Mouse (Mus musculus): ENCODE measurements around the gene Chrnb4.

Chrnb4 gene

GRCm38 (mm10) chr9:55048211-55048880 is at the start of gene Chrnb4:
Gene Chrnb4, minus strand, starts transcription at chr9:55048779.
- in situ Hi-C loops (cut with MboI, MseI), result loop anchor here (5.0 kb wide), 2 partner anchors 59 to 64 kb away; no protein-coding TSS in a partner anchor

DNA sequence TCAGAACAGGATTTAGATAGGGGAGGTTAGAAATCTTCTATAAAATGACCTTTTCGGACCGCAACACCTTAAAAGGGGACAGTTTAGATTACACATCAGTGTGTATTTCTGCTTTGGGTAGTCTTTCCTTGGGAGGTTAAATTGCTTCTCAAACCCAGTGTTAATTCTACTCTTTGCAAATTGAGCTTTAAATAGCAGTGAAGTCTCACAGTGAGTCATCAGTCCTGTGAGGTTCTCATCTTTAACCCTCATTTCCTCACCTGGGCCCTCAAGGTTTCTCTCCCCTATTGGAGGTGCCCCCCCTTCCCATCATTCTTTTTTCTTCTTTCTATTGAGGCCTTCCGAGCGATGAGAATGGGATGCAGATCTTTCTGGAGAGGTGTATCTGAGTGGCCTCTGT is 48.3 kb upstream of the Chrnb4 start:
- in situ Hi-C loops (cut with MboI, MseI), result no loop called here

DNA sequence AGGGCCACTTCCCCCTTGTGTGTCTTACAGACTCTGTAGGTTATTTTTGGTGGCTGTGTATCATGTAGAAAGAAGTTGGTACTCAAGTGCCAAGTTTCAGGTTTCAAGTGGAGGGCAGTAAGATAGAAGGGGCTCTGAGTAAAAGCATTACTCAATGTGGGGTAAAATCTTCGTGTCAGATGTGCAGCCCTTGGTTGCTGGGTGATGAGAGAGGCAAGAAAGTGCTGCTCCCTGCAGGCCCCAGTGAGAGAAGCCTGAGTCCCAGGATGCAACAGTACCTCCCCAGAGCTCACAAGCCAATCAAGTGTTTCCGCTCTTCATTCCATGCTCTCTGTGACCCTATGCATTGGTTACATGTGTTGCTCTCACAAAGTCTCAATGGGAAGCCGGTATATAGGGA is 47.5 kb upstream of the Chrnb4 start:
- in situ Hi-C loops (cut with MboI, MseI), result no loop called here

- in situ Hi-C loops (cut with MboI, MseI), result no loop called here
These were observed 41.6 kb upstream of the Chrnb4 start for GRCm38 (mm10) chr9:55090141-55090540.

GRCm38 (mm10) chr9:55089226-55089625 is 40.6 kb upstream of the Chrnb4 start:
- in situ Hi-C loops (cut with MboI, MseI), result no loop called here

GRCm38 (mm10) chr9:55083154-55083913 is 34.8 kb upstream of the Chrnb4 start:
- in situ Hi-C loops (cut with MboI, MseI), result no loop called here

DNA sequence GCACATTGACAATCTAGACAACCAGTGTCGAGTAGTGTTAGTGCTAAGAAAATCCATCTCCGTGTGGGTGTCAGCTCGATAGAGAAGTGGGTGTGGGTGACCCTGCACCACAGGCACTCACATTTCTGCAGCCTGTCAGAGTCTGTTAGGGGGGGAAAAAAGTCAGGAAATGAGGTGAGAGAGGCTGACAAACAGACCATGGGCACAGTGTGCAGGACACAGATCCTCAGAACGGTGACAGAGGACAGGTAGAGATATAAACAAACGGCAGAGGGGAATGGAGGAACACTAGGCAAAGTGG is 19.3 kb upstream of the Chrnb4 start:
- in situ Hi-C loops (cut with MboI, MseI), result no loop called here

- in situ Hi-C loops (cut with MboI, MseI), result no loop called here
These were observed 18.8 kb upstream of the Chrnb4 start for GRCm38 (mm10) chr9:55067260-55067964.

GRCm38 (mm10) chr9:55065241-55065640 is 16.7 kb upstream of the Chrnb4 start:
- in situ Hi-C loops (cut with MboI, MseI), result no loop called here

- in situ Hi-C loops (cut with MboI, MseI), result no loop called here
These were observed 9.5 kb upstream of the Chrnb4 start for GRCm38 (mm10) chr9:55058067-55058466.

- in situ Hi-C loops (cut with MboI, MseI), result no loop called here
These were observed 6.9 kb upstream of the Chrnb4 start for GRCm38 (mm10) chr9:55055386-55055930.

DNA sequence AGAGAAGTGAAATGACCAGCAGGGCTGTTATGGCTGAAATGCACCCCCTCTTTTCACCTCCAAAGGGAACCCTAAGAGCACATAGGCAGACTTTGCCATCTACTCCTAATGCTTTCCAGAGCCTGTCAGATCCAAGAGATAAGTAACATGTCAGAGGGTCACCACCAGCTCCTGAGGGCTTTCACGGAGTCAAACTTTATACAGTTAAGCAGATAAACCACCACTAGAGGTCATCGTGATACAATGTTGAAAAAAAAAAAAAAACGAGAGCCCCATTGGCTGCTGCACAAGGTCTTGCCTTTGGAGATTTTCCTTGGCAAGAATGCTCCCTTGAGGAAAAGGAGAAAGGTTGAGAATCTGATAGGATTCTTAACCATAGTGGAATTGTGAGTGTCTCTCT is 1.8 kb downstream of the Chrnb4 start:
- in situ Hi-C loops (cut with MboI, MseI), result loop anchor here (5.0 kb wide), 2 partner anchors 61 to 66 kb away; no protein-coding TSS in a partner anchor

DNA sequence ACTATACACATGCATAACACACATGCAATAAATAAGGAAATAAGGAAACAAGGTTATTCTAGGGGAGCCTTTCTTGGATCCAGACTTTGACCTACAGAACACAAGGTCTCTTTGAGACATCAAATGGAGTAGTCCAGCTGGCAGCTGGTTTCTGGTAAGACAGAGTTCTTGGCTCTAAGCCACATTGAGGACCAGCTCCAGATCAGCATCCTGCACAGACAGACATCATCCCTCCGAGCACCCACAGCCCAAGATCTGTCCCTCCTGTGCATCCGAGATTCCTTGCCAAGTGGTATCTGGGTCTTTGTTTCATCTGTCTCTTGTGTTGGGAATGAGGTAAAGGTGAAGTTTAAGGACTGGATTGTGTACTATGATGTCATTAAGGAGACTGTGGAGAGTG is 3.6 kb downstream of the Chrnb4 start:
- in situ Hi-C loops (cut with MboI, MseI), result loop anchor here (5.0 kb wide), 2 partner anchors 62 to 67 kb away; no protein-coding TSS in a partner anchor

DNA sequence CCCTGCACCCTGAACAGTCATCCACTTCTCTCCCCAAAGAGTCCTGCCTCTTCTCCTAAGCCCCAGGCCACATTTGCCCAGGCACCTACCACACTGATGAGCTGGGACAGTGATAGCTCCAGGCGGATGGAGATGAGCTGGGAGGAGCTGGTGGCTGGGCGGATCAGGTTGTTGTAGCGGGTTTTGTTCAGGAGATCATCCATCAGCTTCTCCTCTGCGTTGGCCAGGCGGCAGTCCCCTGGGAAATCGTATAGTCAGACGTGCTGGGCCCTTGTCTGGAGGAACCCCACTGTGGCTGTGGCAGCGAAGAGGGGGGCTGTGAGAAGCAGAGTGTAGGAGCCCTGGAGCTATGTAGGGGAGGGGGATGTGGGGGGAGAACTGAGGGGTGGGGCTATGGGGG is 4.9 kb downstream of the Chrnb4 start:
- in situ Hi-C loops (cut with MboI, MseI), result no loop called here

DNA sequence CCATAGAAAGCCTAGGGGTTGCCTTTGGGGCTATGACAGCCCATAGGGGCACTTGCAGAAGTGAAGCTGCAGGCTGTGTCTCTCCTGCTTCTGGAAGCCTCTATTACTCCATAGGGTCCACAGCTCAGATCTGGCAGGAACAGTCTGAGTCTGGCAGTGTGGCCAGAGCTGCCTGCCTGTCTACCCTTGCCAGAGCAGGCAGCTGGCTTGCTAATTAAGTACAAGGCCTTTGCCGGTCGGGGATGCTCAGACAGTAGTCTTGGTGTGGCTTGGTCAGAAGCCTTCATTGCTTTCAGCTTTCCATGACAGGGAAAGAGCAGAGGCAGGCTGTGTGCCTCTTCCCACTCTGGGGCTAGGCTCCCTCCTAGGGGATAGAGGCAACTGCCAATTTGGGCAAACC is 7.2 kb downstream of the Chrnb4 start:
- in situ Hi-C loops (cut with MboI, MseI), result no loop called here

DNA sequence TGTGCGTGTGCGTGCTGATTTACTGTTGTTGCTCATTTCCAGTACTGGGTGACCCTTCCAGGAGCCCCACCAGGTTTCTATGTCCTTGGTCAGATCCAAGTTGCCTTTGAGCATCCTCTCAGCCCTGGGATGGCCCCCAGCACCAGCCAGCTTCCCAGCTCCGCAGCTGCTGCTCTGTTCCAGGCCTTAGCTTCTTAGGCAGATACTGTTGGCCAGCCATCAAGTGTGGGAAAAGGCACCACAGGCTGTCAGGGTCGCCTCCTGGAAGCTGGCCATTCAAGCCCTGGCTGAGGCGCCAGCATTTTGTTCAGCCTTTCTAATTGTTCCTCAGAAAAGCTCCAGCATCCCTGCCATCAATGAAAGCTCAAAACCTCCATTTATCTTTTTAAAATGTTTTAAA is 8.6 kb downstream of the Chrnb4 start:
- in situ Hi-C loops (cut with MboI, MseI), result no loop called here

DNA sequence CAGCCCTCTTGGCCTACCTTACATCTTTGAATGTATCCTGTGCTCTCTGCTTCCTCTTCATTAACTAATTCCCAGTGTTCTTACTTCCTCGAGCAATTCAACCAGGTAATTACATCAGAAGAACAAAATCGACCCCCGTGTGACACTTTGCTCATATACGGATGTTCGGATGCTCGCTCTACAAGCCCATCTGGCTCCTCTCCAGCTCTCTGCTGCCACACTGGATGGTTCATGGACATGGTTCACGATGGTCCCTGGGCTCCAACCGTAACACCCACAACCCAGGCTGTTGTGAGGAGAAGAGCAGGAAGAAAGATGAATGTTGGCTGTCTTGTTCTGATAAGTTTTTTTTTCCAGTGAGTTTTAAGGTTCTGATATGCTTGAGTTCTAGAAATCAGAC is 9.6 kb downstream of the Chrnb4 start:
- in situ Hi-C loops (cut with MboI, MseI), result no loop called here

DNA sequence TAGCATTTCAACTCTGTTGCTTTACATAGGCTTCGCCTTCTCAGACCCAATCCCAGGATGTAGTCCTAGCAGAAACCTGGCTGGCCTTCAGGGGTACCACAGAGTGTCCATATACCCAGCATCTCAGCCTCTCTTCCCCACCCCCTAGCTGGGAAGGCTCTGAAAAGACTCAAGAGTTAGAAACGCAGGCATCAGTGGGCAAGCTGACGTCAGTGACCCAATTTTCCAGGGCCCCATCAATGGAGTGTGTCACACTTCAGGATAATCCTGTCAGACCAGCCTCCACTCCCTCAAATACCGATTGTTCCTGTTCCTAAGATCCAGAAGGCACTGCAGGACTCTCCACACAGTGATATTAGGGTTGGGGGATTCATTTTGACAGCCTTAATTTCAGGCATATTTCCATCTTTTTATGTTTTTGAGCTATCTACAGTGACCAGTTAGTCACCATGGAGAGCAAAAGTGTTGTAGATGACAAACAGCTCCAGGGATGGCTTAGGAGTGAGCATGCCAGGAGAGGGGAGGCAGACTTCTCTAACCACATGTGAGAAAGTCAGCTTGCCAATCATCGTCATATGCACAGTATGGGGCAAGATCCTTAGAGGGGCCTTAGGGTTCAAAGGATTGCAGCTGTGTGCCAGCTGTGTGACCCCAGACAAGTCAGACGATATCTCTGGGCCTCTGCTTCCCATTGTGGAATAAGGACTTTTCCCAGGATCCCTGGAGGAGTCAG is 17.0 kb downstream of the Chrnb4 start:
- in situ Hi-C loops (cut with MboI, MseI), result loop anchor here in 1 of 2 experiments (5.0 kb wide), 1 partner anchor 276 kb away; no protein-coding TSS in a partner anchor

- in situ Hi-C loops (cut with MboI, MseI), result no loop called here
These were observed 22.3 kb downstream of the Chrnb4 start, which contains the start of gene Chrna3 for GRCm38 (mm10) chr9:55026275-55026663. Gene Chrna3, minus strand, starts transcription at chr9:55026562.

- in situ Hi-C loops (cut with MboI, MseI), result no loop called here
These were observed 22.9 kb downstream of the Chrnb4 start for GRCm38 (mm10) chr9:55025534-55026274.
